Mouse (Mus musculus): ENCODE results near the gene Wdr4.

The Wdr4 gene

GRCm38 (mm10) chr17:31514696-31515095, 5.1 kb downstream of the Wdr4 start:
- POLR2A ChIA-PET = interaction anchor here in 2 of 4 experiments (0.8 to 1.3 kb wide), 3 partner anchors 8 to 51 kb away, joined by 3 to 4 read pairs (median 4); no protein-coding TSS in a partner anchor

GRCm38 (mm10) chr17:31512593-31512992, 7.2 kb downstream of the Wdr4 start:
- CTCF ChIA-PET = interaction anchor here in 1 of 4 experiments (1.0 to 1.6 kb wide), 2 partner anchors 11 to 13 kb away, joined by 3 to 9 read pairs; no protein-coding TSS in a partner anchor

More at GRCm38 (mm10) chr17:31514696-31515095, 5.1 kb downstream of the Wdr4 start:
- CTCF ChIA-PET = interaction anchor here in 1 of 4 experiments (1.3 kb wide), 1 partner anchor 92 kb away, joined by 4 read pairs; no protein-coding TSS in a partner anchor

GRCm38 (mm10) chr17:31511792-31512495, 7.8 kb downstream of the Wdr4 start:
- POLR2A ChIA-PET = interaction anchor here (0.5 to 4.1 kb wide), 31 partner anchors 8 to 323 kb away, joined by 3 to 19 read pairs (median 4); partner anchors contain the start of genes Pknox1 (in 2 of the 4) and Cbs (in 1 of the 4)
- CTCF ChIA-PET = interaction anchor here in 2 of 4 experiments (0.5 to 1.6 kb wide), 4 partner anchors 12 to 217 kb away, joined by 3 to 9 read pairs (median 3); no protein-coding TSS in a partner anchor

More at GRCm38 (mm10) chr17:31512593-31512992, 7.2 kb downstream of the Wdr4 start:
- POLR2A ChIA-PET = interaction anchor here (0.6 to 4.1 kb wide), 25 partner anchors 9 to 322 kb away, joined by 3 to 19 read pairs (median 5); partner anchors contain the start of genes Cbs (in 1 of the 4) and Pknox1 (in 1 of the 4)

GRCm38 (mm10) chr17:31510944-31511343, 8.8 kb downstream of the Wdr4 start:
- POLR2A ChIA-PET = interaction anchor here (0.5 to 4.1 kb wide), 13 partner anchors 8 to 252 kb away, joined by 3 to 19 read pairs (median 5); partner anchors contain the start of gene Pknox1 (in 1 of the 4)

GRCm38 (mm10) chr17:31506282-31506681, 13.5 kb downstream of the Wdr4 start:
- ChIA-PET CTCF (no interaction called here), POLR2A (interaction anchor here in 2 of 4 experiments (1.0 to 1.5 kb wide), 2 partner anchors 12 to 22 kb away, joined by 3 to 4 read pairs; no protein-coding TSS in a partner anchor)

More at GRCm38 (mm10) chr17:31510944-31511343, 8.8 kb downstream of the Wdr4 start:
- CTCF ChIA-PET = interaction anchor here in 3 of 4 experiments (0.5 to 1.6 kb wide), 5 partner anchors 15 to 216 kb away, joined by 3 to 9 read pairs (median 3); no protein-coding TSS in a partner anchor

- POLR2A ChIA-PET = interaction anchor here (0.6 to 2.1 kb wide), 11 partner anchors 9 to 169 kb away, joined by 3 to 7 read pairs (median 3); no protein-coding TSS in a partner anchor
Observed at GRCm38 (mm10) chr17:31505013-31505412, 14.8 kb downstream of the Wdr4 start.

GRCm38 (mm10) chr17:31503936-31504335, 15.8 kb downstream of the Wdr4 start:
- ChIA-PET POLR2A (interaction anchor here (0.6 to 2.6 kb wide), 6 partner anchors 8 to 15 kb away, joined by 3 to 11 read pairs (median 6); no protein-coding TSS in a partner anchor), CTCF (interaction anchor here in 3 of 4 experiments (0.7 to 1.6 kb wide), 5 partner anchors 9 to 160 kb away, joined by 3 to 4 read pairs (median 3); no protein-coding TSS in a partner anchor)

More at GRCm38 (mm10) chr17:31505013-31505412, 14.8 kb downstream of the Wdr4 start:
- CTCF ChIA-PET = interaction anchor here in 3 of 4 experiments (0.6 to 1.6 kb wide), 8 partner anchors 10 to 983 kb away, joined by 3 to 6 read pairs (median 4); no protein-coding TSS in a partner anchor

GRCm38 (mm10) chr17:31503337-31503736, 16.4 kb downstream of the Wdr4 start:
- CTCF ChIA-PET = interaction anchor here in 3 of 4 experiments (1.0 to 2.5 kb wide), 3 partner anchors 11 to 34 kb away, joined by 3 to 15 read pairs (median 9); no protein-coding TSS in a partner anchor
- POLR2A ChIA-PET = interaction anchor here in 3 of 4 experiments (0.6 to 2.6 kb wide), 9 partner anchors 9 to 61 kb away, joined by 3 to 11 read pairs (median 4); partner anchors contain the start of gene Pknox1 (in 1 of the 3)

- POLR2A ChIA-PET = interaction anchor here in 3 of 4 experiments (0.6 to 2.6 kb wide), 11 partner anchors 8 to 167 kb away, joined by 3 to 11 read pairs (median 4); no protein-coding TSS in a partner anchor
- CTCF ChIA-PET = interaction anchor here (0.6 to 2.5 kb wide), 7 partner anchors 10 to 172 kb away, joined by 3 to 15 read pairs (median 4); no protein-coding TSS in a partner anchor
Observed at GRCm38 (mm10) chr17:31502261-31502927, 17.4 kb downstream of the Wdr4 start.

- ChIA-PET CTCF (interaction anchor here (0.6 to 2.5 kb wide), 5 partner anchors 8 to 164 kb away, joined by 3 to 15 read pairs (median 9); no protein-coding TSS in a partner anchor), POLR2A (interaction anchor here in 1 of 4 experiments (0.6 to 1.8 kb wide), 2 partner anchors 9 to 88 kb away, joined by 7 to 8 read pairs; no protein-coding TSS in a partner anchor)
Observed at GRCm38 (mm10) chr17:31500908-31501307, 18.9 kb downstream of the Wdr4 start.

GRCm38 (mm10) chr17:31500416-31500815, 19.4 kb downstream of the Wdr4 start:
- POLR2A ChIA-PET = interaction anchor here in 1 of 4 experiments (0.5 kb wide), 1 partner anchor 340 kb away, joined by 3 read pairs; no protein-coding TSS in a partner anchor
- CTCF ChIA-PET = interaction anchor here in 3 of 4 experiments (0.6 to 2.5 kb wide), 3 partner anchors 8 to 164 kb away, joined by 3 to 11 read pairs (median 6); no protein-coding TSS in a partner anchor

GRCm38 (mm10) chr17:31499725-31500124, 20.1 kb downstream of the Wdr4 start:
- ChIA-PET POLR2A (interaction anchor here in 1 of 4 experiments (0.6 to 1.3 kb wide), 2 partner anchors 33 to 1114 kb away, joined by 3 read pairs; no protein-coding TSS in a partner anchor), CTCF (interaction anchor here in 1 of 4 experiments (0.5 kb wide), 1 partner anchor 165 kb away, joined by 3 read pairs; no protein-coding TSS in a partner anchor)

- CTCF ChIA-PET = interaction anchor here in 3 of 4 experiments (0.6 to 9.4 kb wide), 5 partner anchors 22 to 172 kb away, joined by 3 to 99 read pairs (median 6); partner anchors contain the start of gene Wdr4 (in 1 of the 3)
- POLR2A ChIA-PET = interaction anchor here in 2 of 4 experiments (0.6 to 2.5 kb wide), 5 partner anchors 12 to 88 kb away, joined by 3 to 7 read pairs (median 5); partner anchors contain the start of genes Ndufv3 (in 1 of the 2) and Wdr4 (in 1 of the 2)
Observed at GRCm38 (mm10) chr17:31497726-31498125, 22.1 kb downstream of the Wdr4 start.

- POLR2A ChIA-PET = interaction anchor here in 2 of 4 experiments (0.6 to 1.9 kb wide), 7 partner anchors 8 to 190 kb away, joined by 3 to 6 read pairs (median 3); no protein-coding TSS in a partner anchor
- CTCF ChIA-PET = interaction anchor here in 3 of 4 experiments (0.6 to 9.4 kb wide), 9 partner anchors 10 to 252 kb away, joined by 3 to 99 read pairs (median 4); no protein-coding TSS in a partner anchor
Observed at GRCm38 (mm10) chr17:31494989-31495388, 24.8 kb downstream of the Wdr4 start.

GRCm38 (mm10) chr17:31492416-31492815, 27.4 kb downstream of the Wdr4 start:
- ChIA-PET POLR2A (interaction anchor here (0.6 to 2.8 kb wide), 29 partner anchors 10 to 608 kb away, joined by 3 to 10 read pairs (median 3); partner anchors contain the start of genes Pknox1 (in 1 of the 4) and Rsph1 (in 1 of the 4)), CTCF (interaction anchor here (0.5 to 9.4 kb wide), 114 partner anchors 9 to 480 kb away, joined by 3 to 99 read pairs (median 4); partner anchors contain the start of genes Pde9a (in 2 of the 4), Abcg1 (in 1 of the 4), Pknox1 (in 1 of the 4) and Wdr4 (in 1 of the 4))

- CTCF ChIA-PET = interaction anchor here (0.5 to 9.4 kb wide), 33 partner anchors 9 to 615 kb away, joined by 3 to 99 read pairs (median 6); no protein-coding TSS in a partner anchor
- POLR2A ChIA-PET = interaction anchor here in 3 of 4 experiments (0.6 to 2.7 kb wide), 8 partner anchors 11 to 251 kb away, joined by 3 to 7 read pairs (median 4); no protein-coding TSS in a partner anchor
Observed at GRCm38 (mm10) chr17:31491355-31491754, 28.4 kb downstream of the Wdr4 start.
